Mouse (Mus musculus): ENCODE measurements at regions not wholly inside any gene's neighbourhood (a gene's known extent, or its start where the extent isn't known, plus 50 kb on each side); places are given as distances from the start of the nearest gene placed in this dataset.

DNA sequence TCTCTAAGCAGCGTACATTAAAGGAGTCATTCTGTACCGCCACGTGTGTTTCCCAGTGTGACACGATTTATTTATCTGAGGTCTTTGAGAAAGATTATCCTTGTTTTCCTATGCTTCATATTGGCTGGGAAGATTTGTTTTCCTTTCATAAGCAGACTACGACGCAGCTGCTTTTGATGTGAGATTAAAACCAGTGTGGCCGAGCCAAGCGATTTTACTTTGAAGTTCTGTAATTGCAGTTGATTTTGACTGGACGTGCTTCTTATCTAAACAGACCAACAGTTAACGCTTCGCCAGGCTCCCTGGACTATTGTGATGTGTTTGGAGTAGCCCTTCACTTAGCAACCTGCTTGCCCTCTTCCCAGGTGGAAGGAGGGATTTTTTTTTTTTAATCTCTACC, 120.6 kb downstream of the Dact1 start:
- TF ChIP-seq CTCF (conservative IDR thresholded peaks at IDR 0.05; ENCODE audit: low read length) (no peak), POU5F1 (IDR thresholded peaks at IDR 0.05; ENCODE audit: borderline replicate concordance, low read length) (no peak), NANOG (IDR thresholded peaks at IDR 0.05; ENCODE audit: borderline replicate concordance, low read length) (no peak)
